Mouse (Mus musculus): ENCODE measurements around the gene Jmy.
"Not testable (repeated sequence)": the region's sequence is repeated elsewhere in the genome, so short reads cannot be mapped to it uniquely, and the experiment has no call there.

The Jmy gene

GRCm38 (mm10) chr13:93499167-93499972, at the start of gene Jmy:
Gene Jmy, minus strand, starts transcription at chr13:93499808.
- ChIA-PET CTCF (interaction anchor here in 1 of 4 experiments (1.3 kb wide), 1 partner anchor 113 kb away, joined by 4 read pairs; no protein-coding TSS in a partner anchor), POLR2A (interaction anchor here in 2 of 4 experiments (1.4 to 3.3 kb wide), 6 partner anchors 9 to 196 kb away, joined by 3 to 26 read pairs (median 9); no protein-coding TSS in a partner anchor)

- ChIA-PET CTCF (no interaction called here), POLR2A (no interaction called here)
These were observed 48.0 kb upstream of the Jmy start for GRCm38 (mm10) chr13:93547641-93548040.

GRCm38 (mm10) chr13:93546011-93546410, 46.4 kb upstream of the Jmy start:
- CTCF ChIA-PET: no interaction called here
- POLR2A ChIA-PET: interaction anchor here in 1 of 4 experiments (1.0 kb wide), 1 partner anchor 54 kb away, joined by 3 read pairs; no protein-coding TSS in a partner anchor

GRCm38 (mm10) chr13:93544274-93544673, 44.7 kb upstream of the Jmy start:
- ChIA-PET CTCF (no interaction called here), POLR2A (interaction anchor here in 1 of 4 experiments (0.8 kb wide), 1 partner anchor 120 kb away, joined by 3 read pairs; no protein-coding TSS in a partner anchor)

GRCm38 (mm10) chr13:93539311-93539710, 39.7 kb upstream of the Jmy start:
- POLR2A ChIA-PET: interaction anchor here in 1 of 4 experiments (2.0 kb wide), 1 partner anchor 11 kb away, joined by 10 read pairs; no protein-coding TSS in a partner anchor

GRCm38 (mm10) chr13:93518753-93519319, 19.2 kb upstream of the Jmy start:
- CTCF ChIA-PET: no interaction called here
- POLR2A ChIA-PET: interaction anchor here in 1 of 4 experiments (1.2 kb wide), 1 partner anchor 10 kb away, joined by 3 read pairs; no protein-coding TSS in a partner anchor

More at GRCm38 (mm10) chr13:93539311-93539710, 39.7 kb upstream of the Jmy start:
- CTCF ChIA-PET: no interaction called here

GRCm38 (mm10) chr13:93517223-93517622, 17.6 kb upstream of the Jmy start:
- ChIA-PET POLR2A (no interaction called here), CTCF (interaction anchor here in 1 of 4 experiments (0.6 kb wide), 1 partner anchor 37 kb away, joined by 3 read pairs; no protein-coding TSS in a partner anchor)

- POLR2A ChIA-PET: interaction anchor here in 1 of 4 experiments (1.2 kb wide), 1 partner anchor 21 kb away, joined by 3 read pairs; no protein-coding TSS in a partner anchor
- CTCF ChIA-PET: interaction anchor here in 2 of 4 experiments (0.5 to 0.6 kb wide), 3 partner anchors 14 to 763 kb away, joined by 3 to 4 read pairs (median 3); no protein-coding TSS in a partner anchor
These were observed 14.6 kb upstream of the Jmy start for GRCm38 (mm10) chr13:93514000-93514795.

GRCm38 (mm10) chr13:93510447-93511180, 11.0 kb upstream of the Jmy start:
- ChIA-PET POLR2A (no interaction called here), CTCF (no interaction called here)

- CTCF ChIA-PET: not testable (repeated sequence)
- POLR2A ChIA-PET: interaction anchor here in 1 of 4 experiments (2.6 kb wide), 1 partner anchor 8 kb away, joined by 14 read pairs; no protein-coding TSS in a partner anchor
These were observed 7.3 kb upstream of the Jmy start for GRCm38 (mm10) chr13:93506920-93507319.

GRCm38 (mm10) chr13:93501724-93502123, 2.1 kb upstream of the Jmy start:
- CTCF ChIA-PET: interaction anchor here in 1 of 4 experiments (0.6 kb wide), 1 partner anchor 124 kb away, joined by 3 read pairs; no protein-coding TSS in a partner anchor
- POLR2A ChIA-PET: interaction anchor here in 1 of 4 experiments (0.7 kb wide), 1 partner anchor 769 kb away, joined by 3 read pairs; no protein-coding TSS in a partner anchor

- ChIA-PET CTCF (no interaction called here), POLR2A (interaction anchor here in 1 of 4 experiments (1.4 kb wide), 1 partner anchor 196 kb away, joined by 7 read pairs; no protein-coding TSS in a partner anchor)
These were observed 495 bp upstream of the Jmy start for GRCm38 (mm10) chr13:93499973-93500633.

- POLR2A ChIA-PET: interaction anchor here in 2 of 4 experiments (0.6 to 3.3 kb wide), 13 partner anchors 10 to 1143 kb away, joined by 3 to 26 read pairs (median 4); partner anchors contain the start of genes Dhfr (in 1 of the 2) and Msh3 (in 1 of the 2)
- CTCF ChIA-PET: interaction anchor here in 1 of 4 experiments (1.3 kb wide), 1 partner anchor 114 kb away, joined by 4 read pairs; no protein-coding TSS in a partner anchor
These were observed 1.1 kb downstream of the Jmy start for GRCm38 (mm10) chr13:93498211-93499166.

GRCm38 (mm10) chr13:93496977-93497376, 2.6 kb downstream of the Jmy start:
- POLR2A ChIA-PET: interaction anchor here in 2 of 4 experiments (1.1 to 3.3 kb wide), 6 partner anchors 9 to 1142 kb away, joined by 3 to 26 read pairs (median 4); partner anchors contain the start of genes Dhfr (in 1 of the 2) and Msh3 (in 1 of the 2)
- CTCF ChIA-PET: no interaction called here

- ChIA-PET CTCF (no interaction called here), POLR2A (interaction anchor here in 2 of 4 experiments (2.4 to 2.9 kb wide), 2 partner anchors 9 to 10 kb away, joined by 11 to 26 read pairs; partner anchors contain the start of gene Jmy (in 1 of the 2))
These were observed 11.1 kb downstream of the Jmy start for GRCm38 (mm10) chr13:93488510-93488909.

- ChIA-PET POLR2A (interaction anchor here in 2 of 4 experiments (2.4 to 2.9 kb wide), 2 partner anchors 10 to 11 kb away, joined by 11 to 26 read pairs; partner anchors contain the start of gene Jmy (in 1 of the 2)), CTCF (interaction anchor here in 1 of 4 experiments (0.7 kb wide), 1 partner anchor 417 kb away, joined by 3 read pairs; no protein-coding TSS in a partner anchor)
These were observed 11.9 kb downstream of the Jmy start for GRCm38 (mm10) chr13:93487734-93488133.

Measured in embryonic stem cell, embryonic (primary cell).